Mouse (Mus musculus): ENCODE data around the gene Hist1h3a. TPM values are rescaled to one million over a fixed set of nuclear protein-coding genes. Genes with fewer than 3 reads are reported as not detected.

Hist1h3a gene
- polyA plus RNA-seq, 1 experiment from 2014 or later = 1.2 TPM

GRCm38 (mm10) chr13:23745381-23746161, 16.6 kb downstream of the Hist1h3a start, which contains the start of gene Hist1h3c:
TSS of gene Hist1h3c (minus strand) at chr13:23745602.
- no peaks in the 10 kb centered on the region for H3K36me3 ChIP-seq (ENCODE audit: control insufficient read depth, insufficient read depth, low read length)
- WGBS = under 1% methylated on average over 23 of the region's 28 CpGs
- peak; percentile 70 for ATAC-seq
- H3K4me1 ChIP-seq (ENCODE audit: control insufficient read depth, insufficient read depth, low read depth, low read length) = peaks cover 11% of the 10 kb centered on the region
- peak within 1 kb of the TSS; percentile 44 for H3K4me3 ChIP-seq (ENCODE audit: low read length)
- peak within 1 kb of the TSS; percentile 59 for H3K9ac ChIP-seq (ENCODE audit: low read depth, low read length)
- H3K4me2 ChIP-seq (ENCODE audit: low read length) = peak within 1 kb of the TSS; percentile 75
- peak within 1 kb of the TSS; percentile 94 for H3K27ac ChIP-seq (ENCODE audit: low read depth, low read length)
- H3K27me3 ChIP-seq (replicated peaks; ENCODE audit: control insufficient read depth, insufficient read depth, low read length) = no peaks in the 10 kb centered on the region
- H3K9me3 ChIP-seq (ENCODE audit: control insufficient read depth, low read length) = no peaks in the 10 kb centered on the region

DNA sequence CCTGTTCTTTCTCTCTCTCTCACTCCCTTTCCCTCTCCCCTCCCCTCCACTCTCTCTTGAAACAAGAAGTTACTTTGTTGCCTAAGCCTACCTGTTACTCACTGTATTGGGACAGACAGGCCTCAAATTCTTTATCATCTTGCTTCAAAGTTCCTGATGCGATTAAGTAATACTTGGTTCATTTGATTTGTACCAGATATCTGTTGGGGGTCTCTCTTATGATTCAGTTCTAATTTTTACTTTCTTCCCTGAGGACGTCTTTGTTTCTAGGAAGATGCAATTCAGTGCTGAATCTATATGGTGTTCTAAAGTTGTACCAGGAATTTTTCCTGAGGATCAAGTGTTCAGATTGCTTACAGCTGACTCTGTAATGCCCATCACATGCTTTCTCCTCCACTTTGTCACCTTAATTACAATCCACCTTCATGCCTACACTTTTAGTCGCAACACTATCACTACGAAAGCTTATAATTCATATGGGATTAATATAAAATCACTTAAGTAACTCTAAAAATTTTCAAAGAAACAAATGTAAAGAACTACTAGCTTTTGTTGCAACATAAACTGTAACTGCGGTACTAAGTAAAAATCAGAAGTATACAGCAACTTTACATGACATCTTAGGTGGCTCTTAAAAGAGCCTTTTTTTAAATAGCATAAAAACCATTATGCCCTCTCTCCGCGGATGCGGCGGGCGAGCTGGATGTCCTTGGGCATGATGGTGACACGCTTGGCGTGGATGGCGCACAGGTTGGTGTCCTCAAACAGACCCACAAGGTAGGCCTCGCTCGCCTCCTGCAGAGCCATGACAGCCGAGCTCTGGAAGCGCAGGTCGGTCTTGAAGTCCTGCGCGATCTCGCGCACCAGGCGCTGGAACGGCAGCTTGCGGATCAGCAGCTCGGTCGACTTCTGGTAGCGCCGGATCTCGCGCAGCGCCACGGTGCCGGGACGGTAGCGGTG, 17.5 kb downstream of the Hist1h3a start:
- WGBS = 3% methylated on average over 16 of the region's 36 CpGs
- Histone ChIP-seq H3K27me3 (replicated peaks; ENCODE audit: control insufficient read depth, insufficient read depth, low read length) (no peaks in the 10 kb centered on the region), H3K4me2 (ENCODE audit: low read length) (peak overlapping the region; percentile 75), H3K4me3 (ENCODE audit: low read length) (peak overlapping the region; percentile 44), H3K4me1 (ENCODE audit: control insufficient read depth, insufficient read depth, low read depth, low read length) (peaks cover 14% of the 10 kb centered on the region), H3K36me3 (ENCODE audit: control insufficient read depth, insufficient read depth, low read length) (no peaks in the 10 kb centered on the region), H3K9ac (ENCODE audit: low read depth, low read length) (no peak overlapping the region), H3K27ac (ENCODE audit: low read depth, low read length) (no peak overlapping the region), H3K9me3 (ENCODE audit: control insufficient read depth, low read length) (no peaks in the 10 kb centered on the region)
- ATAC-seq = no peak

DNA sequence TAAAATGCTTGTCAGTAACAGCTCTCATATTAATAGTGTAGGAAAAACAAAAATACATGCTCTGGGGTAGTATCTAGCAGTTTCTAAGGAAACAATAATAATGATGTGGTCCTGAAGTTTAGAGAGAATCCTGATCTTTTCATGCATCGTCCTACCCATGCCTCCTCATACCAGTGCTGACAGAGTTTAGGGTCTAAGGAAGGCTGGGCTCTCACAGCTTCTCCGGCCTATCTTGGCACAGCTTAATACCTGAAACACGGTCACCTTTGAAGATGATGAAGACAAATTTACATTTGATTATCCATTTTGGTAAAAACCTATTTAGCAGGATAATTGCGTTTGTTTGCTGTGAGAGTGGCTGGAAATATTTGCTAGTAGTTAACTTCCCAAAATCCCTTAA, 18.2 kb downstream of the Hist1h3a start:
- no peak for ATAC-seq
- WGBS = 45% methylated on average over 4 of the region's 4 CpGs
- Histone ChIP-seq H3K4me1 (ENCODE audit: control insufficient read depth, insufficient read depth, low read depth, low read length) (peaks cover 17% of the 10 kb centered on the region), H3K27me3 (replicated peaks; ENCODE audit: control insufficient read depth, insufficient read depth, low read length) (no peaks in the 10 kb centered on the region), H3K36me3 (ENCODE audit: control insufficient read depth, insufficient read depth, low read length) (no peaks in the 10 kb centered on the region), H3K4me2 (ENCODE audit: low read length) (no peak overlapping the region), H3K27ac (ENCODE audit: low read depth, low read length) (no peak overlapping the region), H3K9ac (ENCODE audit: low read depth, low read length) (no peak overlapping the region), H3K4me3 (ENCODE audit: low read length) (no peak overlapping the region), H3K9me3 (ENCODE audit: control insufficient read depth, low read length) (no peaks in the 10 kb centered on the region)

- Histone ChIP-seq H3K4me1 (ENCODE audit: control insufficient read depth, insufficient read depth, low read depth, low read length) (peaks cover 17% of the 10 kb centered on the region), H3K27ac (ENCODE audit: low read depth, low read length) (no peak overlapping the region), H3K9me3 (ENCODE audit: control insufficient read depth, low read length) (no peaks in the 10 kb centered on the region), H3K4me2 (ENCODE audit: low read length) (no peak overlapping the region), H3K4me3 (ENCODE audit: low read length) (no peak overlapping the region), H3K9ac (ENCODE audit: low read depth, low read length) (no peak overlapping the region), H3K27me3 (replicated peaks; ENCODE audit: control insufficient read depth, insufficient read depth, low read length) (no peaks in the 10 kb centered on the region), H3K36me3 (ENCODE audit: control insufficient read depth, insufficient read depth, low read length) (no peaks in the 10 kb centered on the region)
- no peak for ATAC-seq
- WGBS = 88% methylated on average over 5 of the region's 5 CpGs
These were observed 19.0 kb downstream of the Hist1h3a start for GRCm38 (mm10) chr13:23743215-23743614.

DNA sequence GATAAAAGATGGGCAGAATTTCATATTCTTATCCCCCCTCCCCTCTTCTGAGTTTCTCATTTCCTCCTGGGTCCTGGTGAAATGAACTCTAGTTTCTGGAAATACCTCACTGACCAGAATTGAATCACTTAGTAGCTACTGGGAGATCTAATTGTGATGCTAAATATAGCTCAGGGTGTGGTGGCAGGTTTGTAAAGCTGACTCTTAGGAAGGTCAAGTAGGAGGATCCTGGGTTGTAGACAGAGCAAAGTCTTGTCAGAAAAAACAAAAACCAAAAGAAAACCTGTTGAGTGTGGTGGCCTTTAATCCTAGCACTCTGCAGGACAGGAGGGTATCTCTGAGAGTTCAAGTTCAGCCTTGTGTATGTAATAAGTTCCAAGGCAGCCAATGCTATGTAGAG, 20.2 kb downstream of the Hist1h3a start:
- H3K27me3 ChIP-seq (replicated peaks; ENCODE audit: control insufficient read depth, insufficient read depth, low read length) = no peaks in the 10 kb centered on the region
- no peaks in the 10 kb centered on the region for H3K9me3 ChIP-seq (ENCODE audit: control insufficient read depth, low read length)
- no peak overlapping the region for H3K4me2 ChIP-seq (ENCODE audit: low read length)
- H3K27ac ChIP-seq (ENCODE audit: low read depth, low read length) = no peak overlapping the region
- H3K4me3 ChIP-seq (ENCODE audit: low read length) = no peak overlapping the region
- no peaks in the 10 kb centered on the region for H3K36me3 ChIP-seq (ENCODE audit: control insufficient read depth, insufficient read depth, low read length)
- ATAC-seq = no peak
- H3K9ac ChIP-seq (ENCODE audit: low read depth, low read length) = no peak overlapping the region
- peaks cover 14% of the 10 kb centered on the region for H3K4me1 ChIP-seq (ENCODE audit: control insufficient read depth, insufficient read depth, low read depth, low read length)

GRCm38 (mm10) chr13:23740910-23741309, 21.3 kb downstream of the Hist1h3a start:
- H3K36me3 ChIP-seq (ENCODE audit: control insufficient read depth, insufficient read depth, low read length) = no peaks in the 10 kb centered on the region
- H3K4me2 ChIP-seq (ENCODE audit: low read length) = peak overlapping the region; percentile 95
- WGBS = 71% methylated on average over 5 of the region's 5 CpGs
- H3K4me1 ChIP-seq (ENCODE audit: control insufficient read depth, insufficient read depth, low read depth, low read length) = peaks cover 13% of the 10 kb centered on the region
- no peaks in the 10 kb centered on the region for H3K27me3 ChIP-seq (replicated peaks; ENCODE audit: control insufficient read depth, insufficient read depth, low read length)
- no peaks in the 10 kb centered on the region for H3K9me3 ChIP-seq (ENCODE audit: control insufficient read depth, low read length)
- no peak overlapping the region for H3K9ac ChIP-seq (ENCODE audit: low read depth, low read length)
- ATAC-seq = no peak
- no peak overlapping the region for H3K4me3 ChIP-seq (ENCODE audit: low read length)
- no peak overlapping the region for H3K27ac ChIP-seq (ENCODE audit: low read depth, low read length)

DNA sequence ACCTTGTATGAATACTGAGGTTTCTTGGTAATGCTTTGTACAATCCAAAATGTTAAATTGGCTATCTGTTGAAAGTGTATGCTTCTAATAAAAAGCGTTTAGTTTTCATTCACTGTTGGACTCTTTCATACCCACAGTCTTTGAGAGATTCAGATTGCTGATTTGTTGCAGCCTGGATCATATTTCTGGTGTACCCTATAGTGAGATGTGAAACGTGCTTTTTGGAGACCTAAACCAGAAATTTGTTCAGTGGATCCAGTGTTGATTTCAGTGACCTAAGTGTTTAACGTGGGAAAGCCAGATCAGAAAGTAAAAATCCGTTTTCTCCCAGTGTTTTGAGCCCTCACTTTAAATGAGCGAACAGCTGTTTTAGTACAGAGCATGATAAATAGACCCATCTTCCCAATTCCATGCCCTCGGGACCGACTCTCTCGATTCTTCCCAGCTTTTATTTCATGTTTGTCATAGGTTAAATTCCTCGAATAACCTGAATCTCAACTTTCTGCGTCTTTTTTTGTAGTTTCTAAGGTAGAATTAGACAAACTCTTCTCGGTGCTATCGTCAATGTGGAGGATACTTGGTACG, 21.8 kb downstream of the Hist1h3a start:
- peak overlapping the region; percentile 77 for H3K27ac ChIP-seq (ENCODE audit: low read depth, low read length)
- no peaks in the 10 kb centered on the region for H3K36me3 ChIP-seq (ENCODE audit: control insufficient read depth, insufficient read depth, low read length)
- H3K4me2 ChIP-seq (ENCODE audit: low read length) = peak overlapping the region; percentile 95
- no peaks in the 10 kb centered on the region for H3K27me3 ChIP-seq (replicated peaks; ENCODE audit: control insufficient read depth, insufficient read depth, low read length)
- H3K4me3 ChIP-seq (ENCODE audit: low read length) = peak overlapping the region; percentile 53
- no peaks in the 10 kb centered on the region for H3K9me3 ChIP-seq (ENCODE audit: control insufficient read depth, low read length)
- H3K4me1 ChIP-seq (ENCODE audit: control insufficient read depth, insufficient read depth, low read depth, low read length) = peaks cover 9% of the 10 kb centered on the region
- 31% methylated on average over 13 of the region's 13 CpGs for WGBS
- peak; percentile 1; the same call in 1 of the 2 replicates for ATAC-seq
- H3K9ac ChIP-seq (ENCODE audit: low read depth, low read length) = peak overlapping the region; percentile 64

- Histone ChIP-seq H3K36me3 (ENCODE audit: control insufficient read depth, insufficient read depth, low read length) (no peaks in the 10 kb centered on the region), H3K4me3 (ENCODE audit: low read length) (peak overlapping the region; percentile 53), H3K4me2 (ENCODE audit: low read length) (peak overlapping the region; percentile 95), H3K9ac (ENCODE audit: low read depth, low read length) (peak overlapping the region; percentile 64), H3K4me1 (ENCODE audit: control insufficient read depth, insufficient read depth, low read depth, low read length) (peaks cover 9% of the 10 kb centered on the region), H3K27ac (ENCODE audit: low read depth, low read length) (peak overlapping the region; percentile 77), H3K27me3 (replicated peaks; ENCODE audit: control insufficient read depth, insufficient read depth, low read length) (no peaks in the 10 kb centered on the region), H3K9me3 (ENCODE audit: control insufficient read depth, low read length) (no peaks in the 10 kb centered on the region)
- ATAC-seq = peak; percentile 53; the same call in 1 of the 2 replicates
- 1% methylated on average over 14 of the region's 14 CpGs for WGBS
These were observed 22.3 kb downstream of the Hist1h3a start for GRCm38 (mm10) chr13:23739922-23740252.
